Mouse (Mus musculus): ENCODE measurements around the gene Ganc. TPM values are rescaled to one million over a fixed set of nuclear protein-coding genes. Genes with fewer than 3 reads are reported as not detected.

Ganc gene
- polyA plus RNA-seq, 2 experiments: 4.8 to 5.1 TPM

DNA sequence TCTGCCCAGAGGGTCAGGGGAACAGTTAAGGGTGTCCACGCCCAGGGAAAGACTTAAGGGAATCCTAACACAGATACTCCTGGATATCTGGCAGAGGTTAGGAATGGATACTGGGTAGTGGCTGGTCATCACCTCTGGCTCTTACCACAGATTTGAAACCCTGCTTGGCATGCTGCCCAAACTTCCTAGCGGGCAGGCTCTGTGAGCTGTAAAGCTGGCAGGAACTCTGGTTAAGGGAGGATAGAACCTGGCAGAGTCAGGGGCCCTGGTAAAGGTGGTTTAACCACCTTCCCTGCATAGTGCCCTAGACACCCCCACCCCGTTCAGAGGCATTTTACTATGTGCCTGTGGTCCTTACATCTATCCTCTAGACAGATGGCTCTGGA, 98.9 kb downstream of the Ganc start:
- no peaks in the 10 kb centered on the region for H3K9me3 ChIP-seq (ENCODE audit: control insufficient read depth, low read length)
- H3K27ac ChIP-seq: no peak overlapping the region
- peaks cover 0 to 13% of the 10 kb centered on the region in 2 experiments; a peak in 2 of 4 replicates for H3K4me1 ChIP-seq (replicated peaks; ENCODE audit: control insufficient read depth in 2 of 2, insufficient read depth in 2 of 2, low read length in 1 of 2)
- TF ChIP-seq EP300 (IDR thresholded peaks at IDR 0.05; ENCODE audit: low read depth) (no peak), CTCF (IDR thresholded peaks at IDR 0.05; ENCODE audit: low read depth) (no peak)
- H3K4me2 ChIP-seq (ENCODE audit: low read depth): no peak overlapping the region
- no peak overlapping the region for H3K9ac ChIP-seq (replicated peaks)
- WGBS (ENCODE audit: insufficient replicate concordance): 40% methylated on average over 3 of the region's 3 CpGs
- H3K36me3 ChIP-seq (replicated peaks; ENCODE audit: control insufficient read depth, insufficient read depth, low read depth): peaks cover 6% of the 10 kb centered on the region
- H3K4me3 ChIP-seq (ENCODE audit: insufficient read depth in 1 of 2, low read depth in 2 of 2, low read length in 2 of 2): no peak overlapping the region
- no peak for ATAC-seq (ENCODE audit: insufficient read depth)
- no peak for DNase-seq (ENCODE audit: low read depth in 3 of 3, low spot score in 3 of 3)
- H3K27me3 ChIP-seq (ENCODE audit: control insufficient read depth, insufficient read depth, low read length): no peaks in the 10 kb centered on the region

DNA sequence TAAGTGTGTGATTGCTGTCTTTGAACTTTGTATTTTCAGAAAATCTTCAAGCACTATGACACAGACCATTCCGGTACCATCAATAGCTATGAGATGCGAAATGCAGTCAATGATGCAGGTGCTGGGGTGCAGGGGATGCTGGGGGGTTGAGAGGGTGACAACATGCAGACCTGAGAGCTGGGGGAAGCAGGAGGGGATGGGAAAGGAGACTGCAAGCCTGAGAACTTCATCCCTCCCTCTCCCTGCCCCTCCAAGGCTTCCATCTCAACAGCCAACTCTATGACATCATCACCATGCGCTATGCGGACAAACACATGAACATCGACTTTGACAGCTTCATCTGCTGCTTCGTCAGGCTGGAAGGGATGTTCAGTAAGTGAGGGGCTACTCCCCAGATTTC, 99.4 kb downstream of the Ganc start:
- Histone ChIP-seq H3K4me1 (replicated peaks; ENCODE audit: control insufficient read depth in 2 of 2, insufficient read depth in 2 of 2, low read length in 1 of 2) (peaks cover 0 to 13% of the 10 kb centered on the region in 2 experiments; a peak in 2 of 4 replicates), H3K36me3 (replicated peaks; ENCODE audit: control insufficient read depth, insufficient read depth, low read depth) (peaks cover 6% of the 10 kb centered on the region), H3K27me3 (ENCODE audit: control insufficient read depth, insufficient read depth, low read length) (no peaks in the 10 kb centered on the region), H3K9me3 (ENCODE audit: control insufficient read depth, low read length) (no peaks in the 10 kb centered on the region), H3K27ac (no peak overlapping the region), H3K9ac (replicated peaks) (no peak overlapping the region), H3K4me3 (ENCODE audit: insufficient read depth in 1 of 2, low read depth in 2 of 2, low read length in 2 of 2) (no peak overlapping the region), H3K4me2 (ENCODE audit: low read depth) (no peak overlapping the region)
- DNase-seq (ENCODE audit: low read depth in 3 of 3, low spot score in 3 of 3) (no peak), ATAC-seq (ENCODE audit: insufficient read depth) (no peak)
- TF ChIP-seq CTCF (IDR thresholded peaks at IDR 0.05; ENCODE audit: low read depth) (no peak), EP300 (IDR thresholded peaks at IDR 0.05; ENCODE audit: low read depth) (no peak)
- WGBS (ENCODE audit: insufficient replicate concordance): 80% methylated on average over 6 of the region's 6 CpGs

DNA sequence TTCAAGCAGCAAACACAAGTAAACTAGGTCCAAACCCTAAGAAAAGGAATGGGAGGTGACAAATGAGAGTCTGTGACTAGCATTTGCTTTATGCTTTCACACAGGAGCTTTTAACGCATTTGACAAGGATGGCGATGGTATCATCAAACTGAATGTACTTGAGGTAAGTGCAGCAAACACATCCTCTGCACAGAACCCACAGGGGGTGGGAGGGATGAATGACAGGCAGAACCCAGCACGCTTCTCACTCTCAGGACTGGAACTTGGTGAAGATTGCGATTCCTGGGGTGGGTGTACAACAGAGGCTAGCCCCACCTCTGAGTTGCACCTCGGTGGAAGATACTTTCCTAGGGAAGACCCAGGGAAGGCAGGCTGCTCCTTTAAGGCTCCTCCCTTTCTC, 100.3 kb downstream of the Ganc start:
- WGBS (ENCODE audit: insufficient replicate concordance): 65% methylated on average over 5 of the region's 5 CpGs
- Histone ChIP-seq H3K4me2 (ENCODE audit: low read depth) (no peak overlapping the region), H3K36me3 (replicated peaks; ENCODE audit: control insufficient read depth, insufficient read depth, low read depth) (peaks cover 6% of the 10 kb centered on the region), H3K4me3 (ENCODE audit: insufficient read depth in 1 of 2, low read depth in 2 of 2, low read length in 2 of 2) (no peak overlapping the region), H3K9ac (replicated peaks) (no peak overlapping the region), H3K27me3 (ENCODE audit: control insufficient read depth, insufficient read depth, low read length) (no peaks in the 10 kb centered on the region), H3K4me1 (replicated peaks; ENCODE audit: control insufficient read depth in 2 of 2, insufficient read depth in 2 of 2, low read length in 1 of 2) (peaks cover 0 to 13% of the 10 kb centered on the region in 2 experiments; a peak in 2 of 4 replicates), H3K27ac (no peak overlapping the region), H3K9me3 (ENCODE audit: control insufficient read depth, low read length) (no peaks in the 10 kb centered on the region)
- ATAC-seq (ENCODE audit: insufficient read depth) (no peak), DNase-seq (ENCODE audit: low read depth in 3 of 3, low spot score in 3 of 3) (no peak)
- no peak for TF ChIP-seq EP300 (IDR thresholded peaks at IDR 0.05; ENCODE audit: low read depth)
- TF ChIP-seq CTCF (IDR thresholded peaks at IDR 0.05; ENCODE audit: low read depth): no peak

Other genes starting within 250 kb of the Ganc start
- 4.7 and 6.8 TPM in 2 replicates for gene Ehd4, start 249.3 kb upstream of the Ganc start, polyA plus RNA-seq (2012; rRNA removed)
- 15.9 and 17.2 TPM in 2 replicates for gene Ehd4, start 249.3 kb upstream of the Ganc start, polyA plus RNA-seq (2014; fragmentation: Nextera tagmentation; extraction: Ambion mirVana)
- not detected in 2 replicates for gene Pla2g4e, start 158.6 kb upstream of the Ganc start, polyA plus RNA-seq (2012; rRNA removed)
- gene Pla2g4e, start 158.6 kb upstream of the Ganc start, polyA plus RNA-seq (2014; fragmentation: Nextera tagmentation; extraction: Ambion mirVana): not detected in 2 replicates
- not detected in 2 replicates for gene Pla2g4d, start 114.7 kb upstream of the Ganc start, polyA plus RNA-seq (2012; rRNA removed)
- gene Pla2g4d, start 114.7 kb upstream of the Ganc start, polyA plus RNA-seq (2014; fragmentation: Nextera tagmentation; extraction: Ambion mirVana): not detected in 2 replicates
- gene Pla2g4f, start 89.7 kb upstream of the Ganc start, polyA plus RNA-seq (2012; rRNA removed): not detected in 2 replicates
- gene Pla2g4f, start 89.7 kb upstream of the Ganc start, polyA plus RNA-seq (2014; fragmentation: Nextera tagmentation; extraction: Ambion mirVana): not detected in 2 replicates
- gene Vps39, start 50.8 kb upstream of the Ganc start, polyA plus RNA-seq (2012; rRNA removed): 5.9 and 6.6 TPM in 2 replicates
- gene Vps39, start 50.8 kb upstream of the Ganc start, polyA plus RNA-seq (2014; fragmentation: Nextera tagmentation; extraction: Ambion mirVana): 6.9 and 7.9 TPM in 2 replicates
- 3.4 and 5.7 TPM in 2 replicates for gene Tmem87a, start 217 bp downstream of the Ganc start, polyA plus RNA-seq (2012; rRNA removed)
- gene Tmem87a, start 217 bp downstream of the Ganc start, polyA plus RNA-seq (2014; fragmentation: Nextera tagmentation; extraction: Ambion mirVana): 3.7 and 5.4 TPM in 2 replicates
- gene Capn3, start 52.1 kb downstream of the Ganc start, polyA plus RNA-seq (2012; rRNA removed): 1.8 and 2.5 TPM in 2 replicates
- gene Capn3, start 52.1 kb downstream of the Ganc start, polyA plus RNA-seq (2014; fragmentation: Nextera tagmentation; extraction: Ambion mirVana): 3.3 and 4.8 TPM in 2 replicates
- gene Zfp106, start 159.9 kb downstream of the Ganc start, polyA plus RNA-seq (2012; rRNA removed): 10.3 and 13.8 TPM in 2 replicates
- 19.1 and 19.9 TPM in 2 replicates for gene Zfp106, start 159.9 kb downstream of the Ganc start, polyA plus RNA-seq (2014; fragmentation: Nextera tagmentation; extraction: Ambion mirVana)
- gene Snap23, start 163.8 kb downstream of the Ganc start, polyA plus RNA-seq (2012; rRNA removed): 10.7 and 15.6 TPM in 2 replicates
- 23.5 and 23.9 TPM in 2 replicates for gene Snap23, start 163.8 kb downstream of the Ganc start, polyA plus RNA-seq (2014; fragmentation: Nextera tagmentation; extraction: Ambion mirVana)
- 5.8 and 7.4 TPM in 2 replicates for gene Haus2, start 205.5 kb downstream of the Ganc start, polyA plus RNA-seq (2012; rRNA removed)
- 11.4 and 11.6 TPM in 2 replicates for gene Haus2, start 205.5 kb downstream of the Ganc start, polyA plus RNA-seq (2014; fragmentation: Nextera tagmentation; extraction: Ambion mirVana)
- gene Lrrc57, start 205.6 kb downstream of the Ganc start, polyA plus RNA-seq (2012; rRNA removed): 5.9 and 7.5 TPM in 2 replicates
- 8.6 TPM in 2 replicates for gene Lrrc57, start 205.6 kb downstream of the Ganc start, polyA plus RNA-seq (2014; fragmentation: Nextera tagmentation; extraction: Ambion mirVana)
- 1.1 and 1.5 TPM in 2 replicates for gene Stard9, start 225.2 kb downstream of the Ganc start, polyA plus RNA-seq (2012; rRNA removed)
- gene Stard9, start 225.2 kb downstream of the Ganc start, polyA plus RNA-seq (2014; fragmentation: Nextera tagmentation; extraction: Ambion mirVana): 0.56 and 0.78 TPM in 2 replicates